Mouse (Mus musculus) erythroid progenitor cell, adult 5-6 weeks (primary cell): Measurements from ENCODE around the gene Myh3. TPM values are rescaled to one million over a fixed set of nuclear protein-coding genes. Genes with fewer than 3 reads are reported as not detected.

ENCODE experiments used
- ATAC-seq: replicated peaks from 2 replicates; pipeline ENCODE4 v1.8.0; 2016; ENCODE audit warnings: moderate number of reproducible peaks, mild to moderate bottlenecking, moderate TSS enrichment, inconsistent platforms; ENCODE audit not compliant: poor library complexity, low FRiP score, severe bottlenecking
- total RNA-seq, 2 experiments: library from RNA; stranded (forward) in 1 of 2; stranded (reverse) in 1 of 2; fragments of 150-400 nt in 1 of 2; fragments of 186-747, 209-891 nt in 1 of 2; gene quantifications; 2 replicates each; pipeline versions ENCODE4 v1.2.3 to v1.2.4; 2015 to 2017; ENCODE audit warnings: low replicate concordance in 2 of 2

Myh3 gene
- total RNA-seq, 2 experiments from 2014 or later = not detected

GRCm38 (mm10) chr11:67140175-67140574 lies 62.1 kb downstream of the Myh3 start:
- no peak for ATAC-seq

- no peak for ATAC-seq
Observed at GRCm38 (mm10) chr11:67141031-67141430, 62.9 kb downstream of the Myh3 start.

GRCm38 (mm10) chr11:67142047-67142446 lies 63.9 kb downstream of the Myh3 start:
- ATAC-seq = no peak

GRCm38 (mm10) chr11:67143065-67143464 lies 65.0 kb downstream of the Myh3 start:
- ATAC-seq = no peak

GRCm38 (mm10) chr11:67143863-67144498 lies 65.9 kb downstream of the Myh3 start:
- ATAC-seq = no peak

- ATAC-seq = no peak
Observed at GRCm38 (mm10) chr11:67144559-67145265, 66.6 kb downstream of the Myh3 start.

- no peak for ATAC-seq
Observed at GRCm38 (mm10) chr11:67145482-67146408, 67.6 kb downstream of the Myh3 start.

- ATAC-seq = no peak
Observed at GRCm38 (mm10) chr11:67146409-67147282, 68.5 kb downstream of the Myh3 start.

- no peak for ATAC-seq
Observed at GRCm38 (mm10) chr11:67147283-67147921, 69.3 kb downstream of the Myh3 start.

- ATAC-seq = no peak
Observed at GRCm38 (mm10) chr11:67148286-67149012, 70.3 kb downstream of the Myh3 start.

GRCm38 (mm10) chr11:67150237-67150636 lies 72.1 kb downstream of the Myh3 start:
- no peak for ATAC-seq

GRCm38 (mm10) chr11:67151159-67151558 lies 73.1 kb downstream of the Myh3 start:
- ATAC-seq = no peak

Other genes with a start within 250 kb of the Myh3 start
- gene Pirt, start 166.3 kb upstream of the Myh3 start, total RNA-seq (2015; ENCODE audit: low replicate concordance) = not detected in 2 replicates
- gene Pirt, start 166.3 kb upstream of the Myh3 start, total RNA-seq (2017; ENCODE audit: low replicate concordance) = not detected in 2 replicates
- not detected in 2 replicates for gene Tmem238l, start 121.7 kb upstream of the Myh3 start, total RNA-seq (2015; ENCODE audit: low replicate concordance)
- gene Tmem238l, start 121.7 kb upstream of the Myh3 start, total RNA-seq (2017; ENCODE audit: low replicate concordance) = not detected in 2 replicates
- 2.9 and 3.8 TPM in 2 replicates for gene Tmem220, start 53.1 kb upstream of the Myh3 start, total RNA-seq (2015; ENCODE audit: low replicate concordance)
- 1.3 TPM in 1 of 2 replicates, not detected in the other for gene Tmem220, start 53.1 kb upstream of the Myh3 start, total RNA-seq (2017; ENCODE audit: low replicate concordance)
- gene Adprm, start 25.7 kb upstream of the Myh3 start, total RNA-seq (2015; ENCODE audit: low replicate concordance) = 5.0 and 34.8 TPM in 2 replicates
- gene Adprm, start 25.7 kb upstream of the Myh3 start, total RNA-seq (2017; ENCODE audit: low replicate concordance) = 3.2 and 8.5 TPM in 2 replicates
- gene Sco1, start 25.6 kb upstream of the Myh3 start, total RNA-seq (2015; ENCODE audit: low replicate concordance) = 2.5 TPM in 1 of 2 replicates, not detected in the other
- 2.2 and 2.9 TPM in 2 replicates for gene Sco1, start 25.6 kb upstream of the Myh3 start, total RNA-seq (2017; ENCODE audit: low replicate concordance)
- not detected in 2 replicates for gene Myh2, start 92.7 kb downstream of the Myh3 start, total RNA-seq (2015; ENCODE audit: low replicate concordance)
- not detected in 2 replicates for gene Myh2, start 92.7 kb downstream of the Myh3 start, total RNA-seq (2017; ENCODE audit: low replicate concordance)
- not detected in 2 replicates for gene Myh1, start 121.8 kb downstream of the Myh3 start, total RNA-seq (2015; ENCODE audit: low replicate concordance)
- not detected in 2 replicates for gene Myh1, start 121.8 kb downstream of the Myh3 start, total RNA-seq (2017; ENCODE audit: low replicate concordance)
- gene Myh4, start 159.7 kb downstream of the Myh3 start, total RNA-seq (2015; ENCODE audit: low replicate concordance) = not detected in 2 replicates
- not detected in 2 replicates for gene Myh4, start 159.7 kb downstream of the Myh3 start, total RNA-seq (2017; ENCODE audit: low replicate concordance)
- not detected in 2 replicates for gene Myh8, start 198.8 kb downstream of the Myh3 start, total RNA-seq (2015; ENCODE audit: low replicate concordance)
- gene Myh8, start 198.8 kb downstream of the Myh3 start, total RNA-seq (2017; ENCODE audit: low replicate concordance) = not detected in 2 replicates
- gene Myh13, start 243.4 kb downstream of the Myh3 start, total RNA-seq (2015; ENCODE audit: low replicate concordance) = not detected in 2 replicates
- not detected in 2 replicates for gene Myh13, start 243.4 kb downstream of the Myh3 start, total RNA-seq (2017; ENCODE audit: low replicate concordance)